Mouse (Mus musculus) lung, embryonic 15.5 days (tissue): ENCODE measurements at regions not wholly inside any gene's neighbourhood (a gene's known extent, or its start where the extent isn't known, plus 50 kb on each side); places are given as distances from the start of the nearest gene placed in this dataset.

Source experiments
- ATAC-seq: fragments of 200-750 bp; cut with Nextera tagmentation; 2 replicates; pipeline ENCODE4 v1.8.0; 2017; ENCODE audit warnings: moderate number of reproducible peaks, borderline replicate concordance; ENCODE audit not compliant: low FRiP score, low TSS enrichment; ENCODE audit errors: extremely low read depth
- H3K27ac ChIP-seq: fragments of 300-500 bp; sonication (generic); 2 replicates; pipeline ENCODE4 v1.5.1; 2015; ENCODE audit warnings: moderate library complexity, mild to moderate bottlenecking, inconsistent platforms
- H3K27me3 ChIP-seq: fragments of 300-500 bp; sonication (generic); 2 replicates; pipeline ENCODE4 v1.6.1; 2015; ENCODE audit warnings: inconsistent platforms
- H3K36me3 ChIP-seq: fragments of 300-500 bp; sonication (generic); 2 replicates; pipeline ENCODE4 v1.6.1; 2015; ENCODE audit warnings: inconsistent platforms
- H3K4me1 ChIP-seq: fragments of 300-500 bp; sonication (generic); 2 replicates; pipeline ENCODE4 v1.6.1; 2015; ENCODE audit warnings: inconsistent platforms
- H3K4me2 ChIP-seq: fragments of 300-500 bp; sonication (generic); 2 replicates; pipeline ENCODE4 v1.6.1; 2015; ENCODE audit warnings: inconsistent platforms, mild to moderate bottlenecking, moderate library complexity
- H3K4me3 ChIP-seq: fragments of 300-500 bp; sonication (generic); 2 replicates; pipeline ENCODE4 v1.5.1; 2015; ENCODE audit warnings: mild to moderate bottlenecking, inconsistent platforms
- H3K9ac ChIP-seq: fragments of 300-500 bp; sonication (generic); 2 replicates; pipeline ENCODE4 v1.6.1; 2015; ENCODE audit warnings: inconsistent platforms
- H3K9me3 ChIP-seq: fragments of 300-500 bp; sonication (generic); 2 replicates; pipeline ENCODE4 v1.6.1; 2016; ENCODE audit warnings: inconsistent platforms
- WGBS: fragments of 180-500 bp; shearing (Covaris S2); methylation state at CpG from one replicate; pipeline ENCODE4 v1.1.7; 2015; 5-methylcytosine and 5-hydroxymethylcytosine counted together

- Histone ChIP-seq H3K9me3 (no peaks in the 10 kb centered on the region), H3K36me3 (no peaks in the 10 kb centered on the region), H3K4me1 (peaks cover 10% of the 10 kb centered on the region), H3K27me3 (no peaks in the 10 kb centered on the region), H3K4me2 (no peak overlapping the region), H3K9ac (no peak overlapping the region), H3K4me3 (no peak overlapping the region), H3K27ac (peak overlapping the region; percentile 26; the same call in 1 of the 2 replicates)
- 52% methylated on average over 14 of the region's 14 CpGs for WGBS
- peak; percentile 67 for ATAC-seq
Measured at GRCm38 (mm10) chr14:120223528-120224201, 51.8 kb upstream of the Mbnl2 start.

GRCm38 (mm10) chr14:120224202-120224846, 51.1 kb upstream of the Mbnl2 start:
- Histone ChIP-seq H3K4me1 (peaks cover 10% of the 10 kb centered on the region), H3K9me3 (no peaks in the 10 kb centered on the region), H3K27ac (peak overlapping the region; percentile 26), H3K9ac (no peak overlapping the region), H3K36me3 (no peaks in the 10 kb centered on the region), H3K4me2 (no peak overlapping the region), H3K4me3 (no peak overlapping the region), H3K27me3 (no peaks in the 10 kb centered on the region)
- 46% methylated on average over 6 of the region's 6 CpGs for WGBS
- ATAC-seq = peak; percentile 76; the same call in 1 of the 2 replicates

- 75% methylated on average over 3 of the region's 3 CpGs for whole genome bisulfite sequencing
- peaks cover 10% of the 10 kb centered on the region for H3K4me1 ChIP-seq
- no peaks in the 10 kb centered on the region for H3K27me3 ChIP-seq
- no peak overlapping the region for H3K4me3 ChIP-seq
- no peaks in the 10 kb centered on the region for H3K9me3 ChIP-seq
- ATAC-seq = no peak
- no peak overlapping the region for H3K9ac ChIP-seq
- H3K4me2 ChIP-seq = no peak overlapping the region
- H3K27ac ChIP-seq = no peak overlapping the region
- no peaks in the 10 kb centered on the region for H3K36me3 ChIP-seq
Measured at GRCm38 (mm10) chr14:120225657-120226056, 49.8 kb upstream of the Mbnl2 start.
